Mouse (Mus musculus) midbrain, postnatal 0 days (tissue): ENCODE data around the gene Gpr68. TPM values are rescaled to one million over a fixed set of nuclear protein-coding genes. Genes with fewer than 3 reads are reported as not detected.

Source experiments
- ATAC-seq: fragments of 200-750 bp; cut with Nextera tagmentation; 2 replicates; pipeline ENCODE4 v1.8.0; 2017; ENCODE audit warnings: moderate number of reproducible peaks, mild to moderate bottlenecking, moderate TSS enrichment, moderate library complexity; ENCODE audit not compliant: low FRiP score
- DNase-seq: peaks from one replicate; pipeline ENCODE4 v3.0.0-alpha.2; 2015; ENCODE audit warnings: low spot score
- H3K27ac ChIP-seq: fragments of 300-500 bp; sonication (generic); 2 replicates; pipeline ENCODE4 v1.5.1; 2014; ENCODE audit warnings: low read depth, mild to moderate bottlenecking, low read length, mixed read lengths
- H3K27me3 ChIP-seq: fragments of 300-500 bp; sonication (generic); 2 replicates; pipeline ENCODE4 v1.6.1; 2014; ENCODE audit warnings: low read length, control low read depth, mixed read lengths; ENCODE audit not compliant: insufficient read depth
- H3K36me3 ChIP-seq: fragments of 300-500 bp; sonication (generic); 2 replicates; pipeline ENCODE4 v1.6.1; 2014; ENCODE audit warnings: low read length, control low read depth, mixed read lengths; ENCODE audit not compliant: insufficient read depth
- H3K4me1 ChIP-seq: fragments of 300-500 bp; sonication (generic); 2 replicates; pipeline ENCODE4 v1.6.1; 2014; ENCODE audit warnings: mild to moderate bottlenecking, control low read depth, antibody characterized with exemption, low read length, mixed read lengths; ENCODE audit not compliant: insufficient read depth
- H3K4me2 ChIP-seq: fragments of 300-500 bp; sonication (generic); 2 replicates; pipeline ENCODE4 v1.6.1; 2014; ENCODE audit warnings: low read depth, mild to moderate bottlenecking, low read length, mixed read lengths; ENCODE audit not compliant: poor library complexity, severe bottlenecking
- H3K4me3 ChIP-seq: fragments of 300-500 bp; sonication (generic); 2 replicates; pipeline ENCODE4 v1.5.1; 2014; ENCODE audit warnings: low read depth, mild to moderate bottlenecking, low read length, moderate library complexity
- H3K9ac ChIP-seq: fragments of 300-500 bp; sonication (generic); replicated peaks from 2 replicates; pipeline ENCODE4 v1.6.1; 2014; ENCODE audit warnings: mild to moderate bottlenecking, low read length, moderate library complexity, mixed read lengths; ENCODE audit not compliant: poor library complexity, severe bottlenecking
- H3K9me3 ChIP-seq: fragments of 300-500 bp; sonication (generic); 2 replicates; pipeline ENCODE4 v1.6.1; 2016; ENCODE audit warnings: low read length, control low read depth
- CTCF ChIP-seq: IDR thresholded peaks from 2 replicates; pipeline ENCODE4 v1.5.1; 2016; ENCODE audit warnings: antibody characterized with exemption, mild to moderate bottlenecking
- WGBS: fragments of 180-500 bp; shearing (Covaris S2); extraction: QIAGEN DNeasy Blood & Tissue Kit; methylation state at CpG from one replicate; pipeline ENCODE4 v1.1.7; 2014; 5-methylcytosine and 5-hydroxymethylcytosine counted together
- polyA plus RNA-seq: library from polyadenylated mRNA; unstranded; fragments of >200 nt; fragmentation: Nextera tagmentation; extraction: Ambion mirVana; gene quantifications from 2 replicates; pipeline ENCODE4 v1.2.1, GENCODE M21; 2015
- total RNA-seq: library from RNA; depleted of rRNA; stranded (reverse); fragments of >200 nt; gene quantifications from 2 replicates; pipeline ENCODE4 v1.2.3, GENCODE M21; 2014

Gene Gpr68
- total and polyA plus RNA-seq, 2 experiments from 2014 or later: 6.2 to 28.4 TPM

DNA sequence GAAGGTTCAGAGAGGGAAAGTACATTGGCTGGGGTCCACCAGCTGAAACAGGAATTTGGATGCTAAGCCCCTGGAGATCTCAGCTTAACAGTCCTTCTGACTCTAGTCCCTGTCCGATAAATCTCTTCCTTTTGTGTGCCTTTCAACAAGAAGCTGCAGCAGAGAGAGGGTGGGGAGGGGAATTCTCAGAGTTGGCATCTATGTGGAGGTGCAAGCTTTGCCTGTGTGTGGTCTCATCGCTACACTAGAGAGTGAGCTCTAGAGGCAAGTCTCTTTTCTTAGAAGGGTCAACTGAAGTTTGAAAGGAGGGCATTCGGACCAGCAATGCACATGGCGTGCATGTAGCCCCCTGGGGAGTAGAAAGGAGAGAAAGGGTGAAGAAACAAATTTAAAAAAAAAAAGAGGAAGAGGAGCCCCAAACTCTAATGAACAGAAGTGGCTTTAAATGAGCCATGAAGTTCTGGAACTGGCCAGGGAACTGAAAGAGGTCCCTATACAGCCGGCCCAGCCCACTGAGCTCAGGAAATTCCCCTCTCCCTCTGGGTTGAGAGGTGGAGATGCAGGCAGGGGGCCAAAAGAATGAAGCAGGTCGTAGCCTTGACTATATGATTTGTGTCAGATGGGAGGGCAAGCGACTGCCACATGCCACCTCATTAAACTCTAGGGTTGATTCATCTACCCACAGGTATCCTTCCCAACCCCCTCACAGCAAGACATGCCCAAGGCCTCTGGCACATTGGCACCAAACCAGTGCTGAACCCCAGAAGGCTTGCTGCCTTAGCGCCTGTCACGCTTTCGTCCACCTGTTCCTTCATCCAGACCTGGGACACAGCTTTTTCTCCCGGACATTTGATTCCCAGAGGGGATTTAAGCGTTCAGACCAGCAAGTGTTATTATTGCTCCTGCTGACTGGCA, 10.0 kb downstream of the Gpr68 start:
- H3K4me3 ChIP-seq: peak overlapping the region; percentile 44
- no peaks in the 10 kb centered on the region for H3K9me3 ChIP-seq
- 0 out of 2 replicates have a peak, but pooled peaks cover 2% of the 10 kb centered on the region for H3K4me1 ChIP-seq
- H3K27ac ChIP-seq: no peak overlapping the region
- 25% methylated on average over 12 of the region's 12 CpGs for WGBS
- peak; percentile 31 for DNase-seq
- ATAC-seq: no peak
- no peaks in the 10 kb centered on the region for H3K36me3 ChIP-seq
- no peak for TF ChIP-seq CTCF
- H3K9ac ChIP-seq: peak overlapping the region; percentile 75
- H3K27me3 ChIP-seq: 0 out of 2 replicates have a peak, but pooled peaks cover 4% of the 10 kb centered on the region
- peak overlapping the region; percentile 81 for H3K4me2 ChIP-seq

DNA sequence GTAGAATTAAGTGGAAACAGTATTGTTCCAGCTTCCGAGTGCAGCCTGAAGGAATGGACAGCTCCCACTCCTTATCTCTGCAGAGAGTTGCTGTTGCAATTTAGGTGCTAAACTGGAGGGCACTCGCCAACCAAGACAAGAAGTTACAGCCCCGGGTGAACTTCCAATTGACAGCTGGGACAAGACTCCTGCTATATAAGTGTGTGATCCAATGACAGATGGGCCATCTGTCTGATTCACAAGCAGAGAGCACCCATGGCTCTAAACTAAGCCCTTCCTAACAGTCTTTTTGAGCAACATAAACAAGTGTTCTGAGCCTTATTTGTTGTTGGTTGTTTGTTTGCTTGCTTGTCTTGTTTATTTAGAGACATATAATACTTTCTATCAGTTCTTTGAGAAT, 11.3 kb downstream of the Gpr68 start:
- WGBS: 69% methylated on average over 3 of the region's 3 CpGs
- Histone ChIP-seq H3K27me3 (0 out of 2 replicates have a peak, but pooled peaks cover 4% of the 10 kb centered on the region), H3K27ac (no peak overlapping the region), H3K9ac (no peak overlapping the region), H3K36me3 (no peaks in the 10 kb centered on the region), H3K9me3 (no peaks in the 10 kb centered on the region), H3K4me2 (no peak overlapping the region), H3K4me3 (no peak overlapping the region), H3K4me1 (0 out of 2 replicates have a peak, but pooled peaks cover 2% of the 10 kb centered on the region)
- no peak for TF ChIP-seq CTCF
- DNase-seq (no peak), ATAC-seq (no peak)

DNA sequence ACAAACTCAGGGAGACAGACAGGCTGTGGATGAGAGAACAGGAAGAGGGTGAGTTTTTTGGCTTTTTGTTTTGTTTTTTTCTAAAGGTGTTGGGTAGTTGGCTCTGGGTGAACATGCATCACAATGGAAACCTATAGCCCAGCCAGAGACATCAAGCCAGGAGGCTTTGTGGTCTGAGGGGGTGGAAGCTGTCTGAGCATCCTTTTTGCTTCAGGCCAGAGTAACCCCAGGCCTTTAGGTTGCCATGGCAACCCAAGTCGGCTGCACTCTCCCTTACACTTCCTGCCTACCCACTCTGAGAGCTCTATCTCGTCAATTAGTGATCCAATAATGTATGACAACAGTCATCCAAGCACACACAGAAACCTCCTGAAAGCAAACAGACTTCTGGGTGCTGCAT, 12.5 kb downstream of the Gpr68 start:
- Histone ChIP-seq H3K27ac (no peak overlapping the region), H3K36me3 (no peaks in the 10 kb centered on the region), H3K4me2 (no peak overlapping the region), H3K9me3 (no peaks in the 10 kb centered on the region), H3K4me3 (no peak overlapping the region), H3K9ac (no peak overlapping the region), H3K4me1 (0 out of 2 replicates have a peak, but pooled peaks cover 2% of the 10 kb centered on the region), H3K27me3 (0 out of 2 replicates have a peak, but pooled peaks cover 4% of the 10 kb centered on the region)
- TF ChIP-seq CTCF: no peak
- ATAC-seq: peak; percentile 38; the same call in 1 of the 2 replicates
- WGBS: 5% methylated on average over 2 of the region's 2 CpGs
- peak; percentile 42 for DNase-seq

DNA sequence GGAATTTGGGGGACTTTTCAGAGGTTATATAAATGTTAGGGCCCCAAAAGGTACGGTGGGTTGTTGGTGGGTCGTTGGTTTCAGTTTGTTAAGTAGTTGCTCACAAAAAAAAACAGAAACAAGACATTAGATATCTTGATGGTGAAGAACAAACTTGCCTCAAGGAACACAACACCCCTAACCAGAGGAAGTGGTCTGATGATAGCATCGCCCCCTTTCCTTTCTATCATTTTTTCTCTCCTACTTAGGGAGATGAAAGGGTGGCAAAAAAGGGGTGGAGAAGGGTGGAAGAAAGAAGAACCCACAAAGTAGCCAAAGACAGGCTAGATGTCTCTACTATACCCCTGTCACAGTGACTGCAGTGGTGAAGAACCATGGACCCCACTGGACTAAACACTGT, 17.4 kb downstream of the Gpr68 start:
- H3K9ac ChIP-seq: no peak overlapping the region
- H3K9me3 ChIP-seq: no peaks in the 10 kb centered on the region
- no peak for TF ChIP-seq CTCF
- no peak for ATAC-seq
- H3K27me3 ChIP-seq: no peaks in the 10 kb centered on the region
- no peaks in the 10 kb centered on the region for H3K4me1 ChIP-seq
- H3K27ac ChIP-seq: no peak overlapping the region
- no peak for DNase-seq
- H3K4me3 ChIP-seq: no peak overlapping the region
- no peaks in the 10 kb centered on the region for H3K36me3 ChIP-seq
- no peak overlapping the region for H3K4me2 ChIP-seq
- 91% methylated on average over 3 of the region's 3 CpGs for WGBS

DNA sequence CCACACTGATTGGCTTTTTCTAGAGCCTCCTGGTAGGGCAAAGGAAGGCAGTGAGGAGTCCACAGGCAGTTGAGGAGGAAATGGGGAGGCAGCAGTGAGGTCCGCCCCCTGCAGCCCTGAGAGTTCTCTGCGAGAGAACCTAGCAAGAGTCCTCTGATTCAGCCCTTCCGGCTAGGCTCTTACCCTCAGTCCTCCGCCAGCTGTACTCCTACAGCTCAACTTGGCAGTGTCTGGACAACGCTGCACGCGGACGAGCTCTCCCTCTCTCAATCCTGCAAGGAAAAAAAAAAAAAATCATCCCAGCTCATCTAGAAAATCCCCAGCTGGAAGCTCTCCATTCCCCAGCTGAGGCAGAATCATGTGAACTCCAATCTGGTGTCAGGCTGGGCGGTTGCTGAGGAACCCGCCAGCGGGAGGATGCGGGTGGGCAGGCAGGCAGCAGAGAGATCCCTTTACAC, 20.2 kb downstream of the Gpr68 start:
- Histone ChIP-seq H3K4me2 (no peak overlapping the region), H3K9me3 (no peaks in the 10 kb centered on the region), H3K27me3 (no peaks in the 10 kb centered on the region), H3K27ac (no peak overlapping the region), H3K4me1 (no peaks in the 10 kb centered on the region), H3K9ac (no peak overlapping the region), H3K36me3 (no peaks in the 10 kb centered on the region), H3K4me3 (no peak overlapping the region)
- WGBS: 22% methylated on average over 12 of the region's 12 CpGs
- DNase-seq (peak; percentile 75), ATAC-seq (no peak)
- TF ChIP-seq CTCF: no peak

DNA sequence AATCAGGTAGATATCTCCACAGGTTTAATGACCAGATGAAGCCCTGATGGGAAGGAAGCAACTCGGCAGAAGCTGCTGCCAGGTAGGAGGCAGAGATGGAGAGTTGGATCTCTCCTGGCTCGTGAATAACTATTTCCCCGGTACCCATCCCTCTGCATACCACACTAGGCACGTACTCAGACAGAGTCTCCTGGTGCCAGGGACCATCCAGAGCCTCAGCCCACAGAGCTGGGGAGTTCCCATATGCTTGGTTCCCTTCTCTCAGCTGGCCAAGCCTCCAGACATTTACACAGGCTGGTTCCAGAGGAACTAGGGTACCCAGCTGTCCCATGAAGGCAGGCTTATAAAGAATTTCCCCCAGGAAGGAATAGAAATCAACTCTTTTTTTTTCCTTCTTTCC, 21.1 kb downstream of the Gpr68 start:
- Histone ChIP-seq H3K36me3 (no peaks in the 10 kb centered on the region), H3K4me1 (no peaks in the 10 kb centered on the region), H3K27me3 (no peaks in the 10 kb centered on the region), H3K9ac (no peak overlapping the region), H3K9me3 (no peaks in the 10 kb centered on the region), H3K27ac (no peak overlapping the region), H3K4me2 (no peak overlapping the region), H3K4me3 (no peak overlapping the region)
- DNase-seq (no peak), ATAC-seq (no peak)
- no peak for TF ChIP-seq CTCF
- WGBS: 86% methylated on average over 4 of the region's 4 CpGs
